Mouse (Mus musculus): Measurements from ENCODE around the gene Pax1.

Gene Pax1

GRCm38 (mm10) chr2:147361581-147361980, at the start of gene Pax1:
Gene Pax1, plus strand, starts transcription at chr2:147361925.
- DNase-seq (ENCODE audit: low spot score) = no peak

- DNase-seq (ENCODE audit: low spot score) = no peak
Observed at GRCm38 (mm10) chr2:147321036-147321435, 40.7 kb upstream of the Pax1 start.

GRCm38 (mm10) chr2:147325178-147325577, 36.5 kb upstream of the Pax1 start:
- no peak for DNase-seq (ENCODE audit: low spot score)

GRCm38 (mm10) chr2:147332731-147333130, 29.0 kb upstream of the Pax1 start:
- DNase-seq (ENCODE audit: low spot score) = no peak

- DNase-seq (ENCODE audit: low spot score) = no peak
Observed at GRCm38 (mm10) chr2:147338729-147339128, 23.0 kb upstream of the Pax1 start.

- no peak for DNase-seq (ENCODE audit: low spot score)
Observed at GRCm38 (mm10) chr2:147339796-147340195, 21.9 kb upstream of the Pax1 start.

- DNase-seq (ENCODE audit: low spot score) = no peak
Observed at GRCm38 (mm10) chr2:147342198-147342597, 19.5 kb upstream of the Pax1 start.

GRCm38 (mm10) chr2:147359716-147360115, 2.0 kb upstream of the Pax1 start:
- DNase-seq (ENCODE audit: low spot score) = no peak

GRCm38 (mm10) chr2:147360401-147360800, 1.3 kb upstream of the Pax1 start:
- DNase-seq (ENCODE audit: low spot score) = no peak

- DNase-seq (ENCODE audit: low spot score) = no peak
Observed at GRCm38 (mm10) chr2:147360856-147361255, 869 bp upstream of the Pax1 start.

GRCm38 (mm10) chr2:147362316-147362715, 591 bp downstream of the Pax1 start:
- DNase-seq (ENCODE audit: low spot score) = no peak

- no peak for DNase-seq (ENCODE audit: low spot score)
Observed at GRCm38 (mm10) chr2:147363401-147364130, 1.8 kb downstream of the Pax1 start.

GRCm38 (mm10) chr2:147364198-147364597, 2.5 kb downstream of the Pax1 start:
- no peak for DNase-seq (ENCODE audit: low spot score)

- no peak for DNase-seq (ENCODE audit: low spot score)
Observed at GRCm38 (mm10) chr2:147364982-147365907, 3.5 kb downstream of the Pax1 start.

GRCm38 (mm10) chr2:147365908-147366630, 4.3 kb downstream of the Pax1 start:
- no peak for DNase-seq (ENCODE audit: low spot score)

- DNase-seq (ENCODE audit: low spot score) = no peak
Observed at GRCm38 (mm10) chr2:147367246-147367820, 5.6 kb downstream of the Pax1 start.

GRCm38 (mm10) chr2:147367911-147368591, 6.3 kb downstream of the Pax1 start:
- no peak for DNase-seq (ENCODE audit: low spot score)

GRCm38 (mm10) chr2:147369561-147369960, 7.8 kb downstream of the Pax1 start:
- no peak for DNase-seq (ENCODE audit: low spot score)

- no peak for DNase-seq (ENCODE audit: low spot score)
Observed at GRCm38 (mm10) chr2:147370091-147370490, 8.4 kb downstream of the Pax1 start.

GRCm38 (mm10) chr2:147371289-147371688, 9.6 kb downstream of the Pax1 start:
- no peak for DNase-seq (ENCODE audit: low spot score)

GRCm38 (mm10) chr2:147371840-147372239, 10.1 kb downstream of the Pax1 start:
- no peak for DNase-seq (ENCODE audit: low spot score)

Data from left cerebral cortex, adult 11 months (tissue).